Mouse (Mus musculus) hindbrain, embryonic 12.5 days (tissue): Measurements from ENCODE around the gene Syne2. TPM values are rescaled to one million over a fixed set of nuclear protein-coding genes. Genes with fewer than 3 reads are reported as not detected.

ENCODE experiments used
- ATAC-seq: fragments of 200-750 bp; cut with Nextera tagmentation; 2 replicates; pipeline ENCODE4 v1.8.0; 2017; ENCODE audit warnings: moderate TSS enrichment; ENCODE audit not compliant: low FRiP score
- H3K27ac ChIP-seq: fragments of 300-500 bp; sonication (generic); 2 replicates; pipeline ENCODE4 v1.5.1; 2016; ENCODE audit warnings: mild to moderate bottlenecking
- H3K27me3 ChIP-seq: fragments of 300-500 bp; sonication (generic); 2 replicates; pipeline ENCODE4 v1.6.1; 2016; ENCODE audit warnings: mild to moderate bottlenecking
- H3K36me3 ChIP-seq: fragments of 300-500 bp; sonication (generic); 2 replicates; pipeline ENCODE4 v1.6.1; 2016; ENCODE audit warnings: mild to moderate bottlenecking
- H3K4me1 ChIP-seq: fragments of 300-500 bp; sonication (generic); 2 replicates; pipeline ENCODE4 v1.6.1; 2016
- H3K4me2 ChIP-seq: fragments of 300-500 bp; sonication (generic); replicated peaks from 2 replicates; pipeline ENCODE4 v1.6.1; 2016; ENCODE audit warnings: mild to moderate bottlenecking
- H3K4me3 ChIP-seq: fragments of 300-500 bp; sonication (generic); 2 replicates; pipeline ENCODE4 v1.5.1; 2016; ENCODE audit warnings: mild to moderate bottlenecking
- H3K9ac ChIP-seq: fragments of 300-500 bp; sonication (generic); 2 replicates; pipeline ENCODE4 v1.6.1; 2016; ENCODE audit warnings: mild to moderate bottlenecking, moderate library complexity
- H3K9me3 ChIP-seq: fragments of 300-500 bp; sonication (generic); replicated peaks from 2 replicates; pipeline ENCODE4 v1.6.1; 2016; ENCODE audit warnings: mild to moderate bottlenecking
- WGBS: fragments of 180-500 bp; shearing (Covaris S2); methylation state at CpG from one replicate; pipeline ENCODE4 v1.1.7; 2016; 5-methylcytosine and 5-hydroxymethylcytosine counted together
- polyA plus RNA-seq: library from polyadenylated mRNA; unstranded; fragments of >200 nt; fragmentation: Nextera tagmentation; extraction: Ambion mirVana; gene quantifications from 2 replicates; pipeline ENCODE4 v1.2.1, GENCODE M21; 2016

The Syne2 gene
- polyA plus RNA-seq, 1 experiment from 2014 or later = 92.8 TPM

- H3K36me3 ChIP-seq = peaks cover 67% of the 10 kb centered on the region
- no peaks in the 10 kb centered on the region for H3K4me1 ChIP-seq
- H3K9ac ChIP-seq = no peak overlapping the region
- H3K4me3 ChIP-seq = no peak overlapping the region
- no peaks in the 10 kb centered on the region for H3K27me3 ChIP-seq
- no peaks in the 10 kb centered on the region for H3K9me3 ChIP-seq
- H3K27ac ChIP-seq = no peak overlapping the region
- ATAC-seq = no peak
- WGBS = 67% methylated on average over 2 of the region's 2 CpGs
- H3K4me2 ChIP-seq = no peak overlapping the region
Observed at GRCm38 (mm10) chr12:75995086-75995485, 177.2 kb downstream of the Syne2 start.

- H3K36me3 ChIP-seq = peaks cover 64% of the 10 kb centered on the region
- 94% methylated on average over 5 of the region's 5 CpGs for WGBS
- H3K4me1 ChIP-seq = no peaks in the 10 kb centered on the region
- H3K27ac ChIP-seq = no peak overlapping the region
- no peak for ATAC-seq
- H3K9me3 ChIP-seq = no peaks in the 10 kb centered on the region
- H3K4me2 ChIP-seq = no peak overlapping the region
- no peak overlapping the region for H3K9ac ChIP-seq
- H3K27me3 ChIP-seq = no peaks in the 10 kb centered on the region
- H3K4me3 ChIP-seq = no peak overlapping the region
Observed at GRCm38 (mm10) chr12:75997547-75997946, 179.6 kb downstream of the Syne2 start.

DNA sequence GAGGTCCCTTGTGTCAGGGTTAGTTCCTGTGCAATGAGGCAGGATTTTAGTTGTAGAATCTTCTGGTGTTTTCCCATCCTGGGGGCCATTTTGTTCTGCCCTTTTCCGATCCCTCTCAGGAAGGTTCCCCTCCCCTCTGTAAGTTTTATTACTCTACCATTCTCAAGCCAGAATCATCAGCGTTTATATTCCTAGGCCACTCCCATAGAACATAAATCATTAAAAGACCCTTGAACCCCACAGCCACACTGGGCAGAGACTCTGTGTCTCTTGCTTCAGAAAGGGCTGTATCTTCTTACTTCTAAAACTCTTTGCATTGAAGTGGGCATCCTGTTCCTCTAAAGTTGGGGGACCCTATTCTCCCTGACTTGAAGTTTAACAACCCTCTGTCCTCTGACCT, 180.5 kb downstream of the Syne2 start:
- no peak overlapping the region for H3K9ac ChIP-seq
- no peak overlapping the region for H3K4me2 ChIP-seq
- no peak overlapping the region for H3K4me3 ChIP-seq
- H3K9me3 ChIP-seq = no peaks in the 10 kb centered on the region
- H3K27ac ChIP-seq = no peak overlapping the region
- no peaks in the 10 kb centered on the region for H3K27me3 ChIP-seq
- H3K36me3 ChIP-seq = peaks cover 71% of the 10 kb centered on the region
- H3K4me1 ChIP-seq = no peaks in the 10 kb centered on the region
- 87% methylated on average over 2 of the region's 2 CpGs for WGBS
- no peak for ATAC-seq

GRCm38 (mm10) chr12:76004697-76005249, 186.8 kb downstream of the Syne2 start:
- Histone ChIP-seq H3K27ac (no peak overlapping the region), H3K4me3 (no peak overlapping the region), H3K9ac (no peak overlapping the region), H3K4me1 (0 out of 2 replicates have a peak, but pooled peaks cover 4% of the 10 kb centered on the region), H3K36me3 (peaks cover 60% of the 10 kb centered on the region), H3K9me3 (no peaks in the 10 kb centered on the region), H3K4me2 (no peak overlapping the region), H3K27me3 (no peaks in the 10 kb centered on the region)
- WGBS = 48% methylated on average over 9 of the region's 9 CpGs
- peak; percentile 78 for ATAC-seq

- H3K27ac ChIP-seq = no peak overlapping the region
- no peak overlapping the region for H3K4me3 ChIP-seq
- no peak for ATAC-seq
- peaks cover 29% of the 10 kb centered on the region for H3K36me3 ChIP-seq
- 0 out of 2 replicates have a peak, but pooled peaks cover 4% of the 10 kb centered on the region for H3K4me1 ChIP-seq
- no peaks in the 10 kb centered on the region for H3K27me3 ChIP-seq
- no peak overlapping the region for H3K4me2 ChIP-seq
- no peak overlapping the region for H3K9ac ChIP-seq
- no peaks in the 10 kb centered on the region for H3K9me3 ChIP-seq
- WGBS = 80% methylated on average over 6 of the region's 6 CpGs
Observed at GRCm38 (mm10) chr12:76008991-76009390, 191.1 kb downstream of the Syne2 start.

- H3K4me3 ChIP-seq = no peak overlapping the region
- WGBS = 90% methylated on average over 3 of the region's 4 CpGs
- H3K9ac ChIP-seq = no peak overlapping the region
- ATAC-seq = no peak
- H3K27ac ChIP-seq = no peak overlapping the region
- H3K9me3 ChIP-seq = no peaks in the 10 kb centered on the region
- H3K27me3 ChIP-seq = no peaks in the 10 kb centered on the region
- no peaks in the 10 kb centered on the region for H3K4me1 ChIP-seq
- no peak overlapping the region for H3K4me2 ChIP-seq
- H3K36me3 ChIP-seq = peaks cover 23% of the 10 kb centered on the region
Observed at GRCm38 (mm10) chr12:76012789-76013188, 194.9 kb downstream of the Syne2 start.

DNA sequence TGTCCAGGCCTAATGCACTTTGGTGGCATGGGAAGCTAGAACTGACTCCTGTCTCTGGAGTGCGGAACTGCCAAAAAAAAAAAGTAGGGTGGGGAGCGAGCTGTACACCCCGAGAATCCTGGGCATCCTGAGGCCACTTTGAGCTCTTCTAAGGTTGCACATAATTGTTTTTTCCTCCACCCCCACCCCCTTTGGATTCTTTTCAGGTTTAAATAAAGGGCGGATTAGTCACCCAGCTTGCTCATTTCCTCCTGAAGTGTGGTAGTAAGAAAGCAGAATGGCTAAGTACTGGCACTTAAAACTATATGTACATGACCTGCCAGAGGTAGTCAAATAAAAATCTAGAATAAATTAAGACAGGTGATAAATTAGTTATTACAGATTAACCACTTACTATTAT, 195.5 kb downstream of the Syne2 start:
- WGBS = 65% methylated on average over 4 of the region's 4 CpGs
- Histone ChIP-seq H3K4me1 (no peaks in the 10 kb centered on the region), H3K4me3 (no peak overlapping the region), H3K9ac (no peak overlapping the region), H3K27me3 (no peaks in the 10 kb centered on the region), H3K4me2 (no peak overlapping the region), H3K36me3 (peaks cover 29% of the 10 kb centered on the region), H3K9me3 (no peaks in the 10 kb centered on the region), H3K27ac (no peak overlapping the region)
- no peak for ATAC-seq

DNA sequence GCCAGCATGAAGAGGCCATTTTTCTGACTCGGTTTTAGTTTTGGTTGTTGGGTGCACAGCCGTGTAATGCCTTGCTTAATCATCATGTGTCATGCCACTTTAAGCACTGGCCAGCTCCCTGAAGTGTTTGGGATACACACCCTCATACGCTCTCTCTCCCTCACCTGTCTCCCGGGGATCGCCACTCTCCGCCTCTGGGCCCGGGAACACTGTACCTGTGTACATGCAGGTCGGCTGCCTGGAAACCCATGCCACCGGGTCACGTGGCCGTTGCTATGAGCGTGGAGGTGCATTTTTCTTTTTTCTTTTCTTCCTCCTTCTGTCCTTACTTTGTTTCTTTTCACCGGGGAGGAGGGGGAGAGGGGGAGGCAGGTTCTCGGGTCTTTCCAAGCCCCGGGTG, 197.1 kb downstream of the Syne2 start:
- no peak overlapping the region for H3K4me3 ChIP-seq
- H3K4me2 ChIP-seq = no peak overlapping the region
- no peak overlapping the region for H3K27ac ChIP-seq
- H3K36me3 ChIP-seq = peaks cover 33% of the 10 kb centered on the region
- H3K4me1 ChIP-seq = no peaks in the 10 kb centered on the region
- H3K9me3 ChIP-seq = no peaks in the 10 kb centered on the region
- H3K9ac ChIP-seq = no peak overlapping the region
- no peaks in the 10 kb centered on the region for H3K27me3 ChIP-seq
- 91% methylated on average over 14 of the region's 15 CpGs for WGBS
- no peak for ATAC-seq

DNA sequence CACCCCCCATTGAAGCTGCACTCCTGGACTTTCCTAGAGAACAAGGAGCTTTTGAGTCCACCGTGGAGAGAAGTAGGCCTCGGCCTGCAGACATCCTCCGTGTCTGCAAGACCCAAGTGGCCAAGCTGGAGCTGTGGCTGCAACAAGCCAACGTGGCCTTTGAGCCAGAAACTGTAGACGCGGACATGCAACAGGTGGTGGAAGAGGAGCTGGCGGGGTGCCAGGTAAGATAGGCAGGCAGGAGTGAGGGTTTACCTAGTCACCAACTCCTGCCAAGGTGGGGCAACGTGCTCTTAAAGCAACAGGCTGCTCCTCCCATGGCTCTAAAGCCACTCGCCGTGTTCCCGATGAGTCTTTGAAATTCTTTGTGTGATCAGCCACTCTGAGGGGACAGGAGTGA, 197.6 kb downstream of the Syne2 start:
- H3K27ac ChIP-seq = no peak overlapping the region
- peaks cover 38% of the 10 kb centered on the region for H3K36me3 ChIP-seq
- 92% methylated on average over 11 of the region's 11 CpGs for WGBS
- H3K9me3 ChIP-seq = no peaks in the 10 kb centered on the region
- no peaks in the 10 kb centered on the region for H3K4me1 ChIP-seq
- ATAC-seq = no peak
- no peaks in the 10 kb centered on the region for H3K27me3 ChIP-seq
- no peak overlapping the region for H3K4me3 ChIP-seq
- H3K9ac ChIP-seq = no peak overlapping the region
- H3K4me2 ChIP-seq = no peak overlapping the region

GRCm38 (mm10) chr12:76016123-76017101, 198.5 kb downstream of the Syne2 start:
- WGBS = 81% methylated on average over 14 of the region's 14 CpGs
- Histone ChIP-seq H3K9ac (no peak overlapping the region), H3K4me1 (no peaks in the 10 kb centered on the region), H3K27me3 (no peaks in the 10 kb centered on the region), H3K4me2 (no peak overlapping the region), H3K4me3 (no peak overlapping the region), H3K27ac (no peak overlapping the region), H3K36me3 (peaks cover 43% of the 10 kb centered on the region), H3K9me3 (no peaks in the 10 kb centered on the region)
- ATAC-seq = peak; percentile 11; the same call in 1 of the 2 replicates

- ATAC-seq = no peak
- H3K9ac ChIP-seq = no peak overlapping the region
- no peak overlapping the region for H3K4me2 ChIP-seq
- H3K9me3 ChIP-seq = no peaks in the 10 kb centered on the region
- no peaks in the 10 kb centered on the region for H3K27me3 ChIP-seq
- no peaks in the 10 kb centered on the region for H3K4me1 ChIP-seq
- no peak overlapping the region for H3K4me3 ChIP-seq
- no peak overlapping the region for H3K27ac ChIP-seq
- H3K36me3 ChIP-seq = peaks cover 61% of the 10 kb centered on the region
- WGBS = 88% methylated on average over 8 of the region's 8 CpGs
Observed at GRCm38 (mm10) chr12:76018640-76019039, 200.7 kb downstream of the Syne2 start.

- no peak overlapping the region for H3K9ac ChIP-seq
- H3K36me3 ChIP-seq = peaks cover 66% of the 10 kb centered on the region
- H3K27me3 ChIP-seq = no peaks in the 10 kb centered on the region
- no peaks in the 10 kb centered on the region for H3K4me1 ChIP-seq
- H3K4me2 ChIP-seq = no peak overlapping the region
- WGBS = 90% methylated on average over 8 of the region's 8 CpGs
- no peak for ATAC-seq
- H3K4me3 ChIP-seq = no peak overlapping the region
- no peaks in the 10 kb centered on the region for H3K9me3 ChIP-seq
- H3K27ac ChIP-seq = no peak overlapping the region
Observed at GRCm38 (mm10) chr12:76042301-76042700, 224.4 kb downstream of the Syne2 start.
